In the genomic region with DNA sequence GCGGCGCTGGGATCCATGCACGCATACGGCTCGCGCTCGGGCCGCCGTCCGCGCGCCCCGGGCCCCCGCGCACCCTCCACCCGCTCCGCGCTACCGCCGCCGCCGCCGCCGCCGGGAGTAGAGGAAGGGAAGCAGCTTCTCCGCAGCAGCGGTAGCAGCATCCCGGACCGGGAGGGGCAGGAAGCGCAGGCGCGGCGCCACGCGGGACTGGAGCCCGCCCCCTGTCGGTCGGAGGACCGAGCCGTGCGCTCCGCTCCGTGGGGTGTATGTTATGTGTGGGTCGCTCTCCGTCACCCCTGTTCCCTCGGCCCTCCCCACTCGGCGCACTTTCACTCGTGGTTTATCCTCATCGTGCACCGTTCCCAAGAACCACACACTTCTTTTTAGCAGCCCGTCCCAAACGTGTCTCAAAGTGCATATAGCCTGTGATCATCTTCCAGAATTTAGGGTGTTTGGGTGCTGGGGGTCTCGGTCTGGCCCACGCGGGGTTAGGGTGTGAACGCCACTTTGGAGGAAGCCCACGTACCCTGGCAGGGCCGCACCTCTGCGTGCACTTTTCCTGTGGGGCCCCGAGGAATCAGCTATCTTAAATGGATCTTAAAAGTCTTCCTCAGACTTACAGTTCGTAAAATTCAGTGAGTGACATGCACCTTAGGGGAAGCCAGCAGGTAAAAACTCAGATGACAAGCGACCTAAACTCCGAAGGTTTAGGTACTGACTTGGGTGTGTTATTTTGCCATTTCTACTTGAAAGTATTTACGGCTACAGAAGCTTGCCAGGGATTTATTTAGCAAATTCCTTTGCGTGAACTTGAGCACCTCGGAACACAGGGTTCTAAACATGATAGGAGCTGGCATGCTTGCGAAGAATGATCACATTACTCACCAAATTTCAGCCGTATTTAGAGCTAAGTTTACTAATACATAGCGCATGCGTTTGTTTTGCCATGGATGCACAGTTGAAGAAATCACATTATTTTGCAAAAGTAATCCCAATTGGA, we compare ENCODE assay signal across 8 mouse cellular contexts. TPM values are rescaled to one million over a fixed set of nuclear protein-coding genes. Genes with fewer than 3 reads are reported as not detected.
A peak's percentile ranks its signal among the peaks of the same experiment; 100 is the strongest.
DNase-seq lines count a peak whose midpoint lies in the region; ATAC-seq and TF ChIP-seq lines count a peak whose summit lies in the region.

Gene Rab12, minus strand, starts transcription at position 176 of the 1,000 bp plus-strand sequence.

- TF ChIP-seq EP300 in heart, postnatal 0 days (IDR thresholded peaks at IDR 0.05; ENCODE audit: low read depth): peak; percentile 36; the same call in 1 of the 2 replicates

- 0 out of 2 replicates have a peak, but pooled peaks cover 3% of the 10 kb centered on the region for H3K27me3 ChIP-seq in forebrain, embryonic 12.5 days
- no peaks in the 10 kb centered on the region for H3K27me3 ChIP-seq in heart, postnatal 0 days (ENCODE audit: control insufficient read depth, insufficient read depth, low read length)
- H3K27me3 ChIP-seq in liver, embryonic 16.5 days (ENCODE audit: control insufficient read depth, insufficient read depth, low read depth, low read length): no peaks in the 10 kb centered on the region
- no peaks in the 10 kb centered on the region for H3K27me3 ChIP-seq in neural tube, embryonic 13.5 days
- H3K27me3 ChIP-seq in testis, adult 2 months (ENCODE audit: control insufficient read depth, insufficient read depth, low read length): no peaks in the 10 kb centered on the region; the same call in 1 of the 2 replicates

- peaks cover 23% of the 10 kb centered on the region for H3K4me1 ChIP-seq in forebrain, embryonic 12.5 days
- peaks cover 8% of the 10 kb centered on the region; the same call in 1 of the 2 replicates for H3K4me1 ChIP-seq in heart, postnatal 0 days (ENCODE audit: control insufficient read depth, insufficient read depth)
- H3K4me1 ChIP-seq in liver, embryonic 16.5 days (ENCODE audit: control insufficient read depth, low read depth, low read length): peaks cover 8% of the 10 kb centered on the region
- peaks cover 29% of the 10 kb centered on the region for H3K4me1 ChIP-seq in neural tube, embryonic 13.5 days (replicated peaks)
- H3K4me1 ChIP-seq in testis, adult 2 months (ENCODE audit: control insufficient read depth, insufficient read depth, low read length): peaks cover 13% of the 10 kb centered on the region

- ATAC-seq in forebrain, embryonic 12.5 days (ENCODE audit: low FRiP score): peak; percentile 96
- ATAC-seq in heart, postnatal 0 days (ENCODE audit: insufficient read depth, low read depth): peak; percentile 94
- peak; percentile 92 for ATAC-seq in liver, embryonic 16.5 days (ENCODE audit: low read depth)
- peak; percentile 96 for ATAC-seq in neural tube, embryonic 13.5 days (ENCODE audit: low read depth)

- H3K9ac ChIP-seq in forebrain, embryonic 12.5 days: peak within 1 kb of the TSS; percentile 96
- peak within 1 kb of the TSS; percentile 92 for H3K9ac ChIP-seq in heart, postnatal 0 days (replicated peaks; ENCODE audit: low read depth, low read length)
- H3K9ac ChIP-seq in liver, embryonic 16.5 days (ENCODE audit: low read depth, low read length): peak within 1 kb of the TSS; percentile 84
- peak within 1 kb of the TSS; percentile 95 for H3K9ac ChIP-seq in neural tube, embryonic 13.5 days

- no peaks in the 10 kb centered on the region for H3K9me3 ChIP-seq in forebrain, embryonic 12.5 days
- H3K9me3 ChIP-seq in heart, postnatal 0 days (replicated peaks; ENCODE audit: control insufficient read depth, low read length): no peaks in the 10 kb centered on the region
- no peaks in the 10 kb centered on the region for H3K9me3 ChIP-seq in liver, embryonic 16.5 days (replicated peaks; ENCODE audit: control insufficient read depth, low read length)
- no peaks in the 10 kb centered on the region for H3K9me3 ChIP-seq in neural tube, embryonic 13.5 days

- 11% methylated on average over 60 of the region's 71 CpGs for WGBS in forebrain, embryonic 12.5 days
- 5% methylated on average over 61 of the region's 71 CpGs for WGBS in heart, postnatal 0 days
- 10% methylated on average over 49 of the region's 71 CpGs for WGBS in liver, embryonic 16.5 days (ENCODE audit: insufficient replicate concordance)
- WGBS in neural tube, embryonic 13.5 days: 17% methylated on average over 39 of the region's 71 CpGs

- H3K4me2 ChIP-seq in forebrain, embryonic 12.5 days: peak within 1 kb of the TSS; percentile 72
- peak within 1 kb of the TSS; percentile 75 for H3K4me2 ChIP-seq in heart, postnatal 0 days (ENCODE audit: low read depth, low read length)
- H3K4me2 ChIP-seq in liver, embryonic 16.5 days (ENCODE audit: low read depth, low read length): peak within 1 kb of the TSS; percentile 76
- H3K4me2 ChIP-seq in neural tube, embryonic 13.5 days: peak within 1 kb of the TSS; percentile 89

- peak; percentile 83 to 85 for DNase-seq in CD8-positive naive resting alpha-beta T cell, adult 2 months (ENCODE audit: low read depth in 2 of 2, low spot score in 2 of 2)
- peak; percentile 54 for DNase-seq in c-Kit-positive CD71-positive TER-119-negative erythroid progenitor cells, embryonic 14.5 days (ENCODE audit: low read depth)
- DNase-seq in heart, postnatal 0 days (ENCODE audit: low spot score): peak; percentile 78
- DNase-seq in kidney, postnatal 4 days: peak; percentile 94 to 95

- H3K36me3 ChIP-seq in forebrain, embryonic 12.5 days (replicated peaks): 0 out of 2 replicates have a peak, but pooled peaks cover 4% of the 10 kb centered on the region
- no peaks in the 10 kb centered on the region for H3K36me3 ChIP-seq in heart, postnatal 0 days (replicated peaks; ENCODE audit: control insufficient read depth, insufficient read depth, low read length)
- no peaks in the 10 kb centered on the region for H3K36me3 ChIP-seq in liver, embryonic 16.5 days (ENCODE audit: control insufficient read depth, insufficient read depth)
- no peaks in the 10 kb centered on the region for H3K36me3 ChIP-seq in neural tube, embryonic 13.5 days
- H3K36me3 ChIP-seq in testis, adult 2 months (ENCODE audit: control insufficient read depth, insufficient read depth, low read length): no peaks in the 10 kb centered on the region

- peak within 1 kb of the TSS; percentile 98 for H3K4me3 ChIP-seq in forebrain, embryonic 12.5 days (replicated peaks)
- peak within 1 kb of the TSS; percentile 85 for H3K4me3 ChIP-seq in heart, postnatal 0 days (ENCODE audit: low read depth, low read length)
- peak within 1 kb of the TSS; percentile 88 for H3K4me3 ChIP-seq in liver, embryonic 16.5 days (ENCODE audit: low read depth, low read length)
- peak within 1 kb of the TSS; percentile 99 for H3K4me3 ChIP-seq in neural tube, embryonic 13.5 days
- peak within 1 kb of the TSS; percentile 82 for H3K4me3 ChIP-seq in testis, adult 2 months (ENCODE audit: control insufficient read depth, low read depth, low read length)

- TF ChIP-seq POLR2A in testis, adult 2 months (IDR thresholded peaks at IDR 0.05; ENCODE audit: control insufficient read depth, low read depth, low read length): peak; percentile 56

- H3K27ac ChIP-seq in forebrain, embryonic 12.5 days: peak within 1 kb of the TSS; percentile 36; the same call in 1 of the 2 replicates
- H3K27ac ChIP-seq in heart, postnatal 0 days (ENCODE audit: low read depth): peak within 1 kb of the TSS; percentile 71
- H3K27ac ChIP-seq in liver, embryonic 16.5 days (ENCODE audit: low read length): peak within 1 kb of the TSS; percentile 41
- peak within 1 kb of the TSS; percentile 77 for H3K27ac ChIP-seq in neural tube, embryonic 13.5 days (replicated peaks)
- peak within 1 kb of the TSS; percentile 64 for H3K27ac ChIP-seq in testis, adult 2 months (ENCODE audit: control insufficient read depth, insufficient read depth, low read depth, low read length)

- peak; percentile 80 for TF ChIP-seq CTCF in heart, postnatal 0 days (IDR thresholded peaks at IDR 0.05; ENCODE audit: low read depth)
- peak; percentile 87; the same call in 1 of the 2 replicates for TF ChIP-seq CTCF in testis, adult 2 months (IDR thresholded peaks at IDR 0.05; ENCODE audit: control insufficient read depth, insufficient read depth, insufficient replicate concordance, low read depth, low read length)

RNA-seq across cellular contexts. Expression of gene Rab12, which starts in this region (rescaled TPM):
- 51.6 and 56.5 TPM in 2 replicates for polyA plus RNA-seq in forebrain, embryonic 12.5 days (2016; fragmentation: Nextera tagmentation; extraction: Ambion mirVana)
- total RNA-seq in heart, postnatal 0 days (2014; rRNA removed; ENCODE audit: low replicate concordance): 48.8 and 52.5 TPM in 2 replicates
- 56.4 and 56.6 TPM in 2 replicates for polyA plus RNA-seq in heart, postnatal 0 days (2015; fragmentation: Nextera tagmentation; extraction: Ambion mirVana)
- 1.9 and 2.5 TPM in 2 replicates for polyA plus RNA-seq in liver, embryonic 16.5 days (2015; fragmentation: Nextera tagmentation; extraction: Ambion mirVana)
- polyA plus RNA-seq in neural tube, embryonic 13.5 days (2015; fragmentation: Nextera tagmentation; extraction: Ambion mirVana): 60.9 and 67.1 TPM in 2 replicates
- polyA plus RNA-seq in testis, adult 2 months (2012; rRNA removed): 10.0 and 11.3 TPM in 2 replicates

Comparison
In these comparisons a context has a peak if more than half of its experiments do, and no peak if none do; other contexts are left out.
1. Peak in every context shown above with its lines: DNase-seq, ATAC-seq, H3K4me3 ChIP-seq and H3K27ac ChIP-seq.